Mouse (Mus musculus) intestine, postnatal 0 days (tissue): Measurements from ENCODE around the gene Josd2. TPM values are rescaled to one million over a fixed set of nuclear protein-coding genes. Genes with fewer than 3 reads are reported as not detected.

Experiments used
- ATAC-seq: fragments of 200-750 bp; cut with Nextera tagmentation; 2 replicates; pipeline ENCODE4 v1.8.0; 2017; ENCODE audit warnings: mild to moderate bottlenecking, moderate TSS enrichment, moderate library complexity
- H3K27ac ChIP-seq: fragments of 300-500 bp; sonication (generic); 2 replicates; pipeline ENCODE4 v1.5.1; 2014; ENCODE audit warnings: mild to moderate bottlenecking, low read depth, low read length, moderate library complexity
- H3K27me3 ChIP-seq: fragments of 300-500 bp; sonication (generic); replicated peaks from 2 replicates; pipeline ENCODE4 v1.6.1; 2014; ENCODE audit warnings: low read length, mixed read lengths; ENCODE audit not compliant: control insufficient read depth, insufficient read depth
- H3K36me3 ChIP-seq: fragments of 300-500 bp; sonication (generic); 2 replicates; pipeline ENCODE4 v1.6.1; 2014; ENCODE audit warnings: mild to moderate bottlenecking, moderate library complexity; ENCODE audit not compliant: control insufficient read depth, insufficient read depth
- H3K4me1 ChIP-seq: fragments of 300-500 bp; sonication (generic); replicated peaks from 2 replicates; pipeline ENCODE4 v1.6.1; 2014; ENCODE audit warnings: antibody characterized with exemption, low read length, mixed read lengths; ENCODE audit not compliant: control insufficient read depth, insufficient read depth
- H3K4me2 ChIP-seq: fragments of 300-500 bp; sonication (generic); replicated peaks from 2 replicates; pipeline ENCODE4 v1.6.1; 2014; ENCODE audit warnings: low read depth, mild to moderate bottlenecking, moderate library complexity
- H3K4me3 ChIP-seq: fragments of 300-500 bp; sonication (generic); 2 replicates; pipeline ENCODE4 v1.5.1; 2014; ENCODE audit warnings: low read depth, low read length
- H3K9ac ChIP-seq: fragments of 300-500 bp; sonication (generic); 2 replicates; pipeline ENCODE4 v1.6.1; 2014; ENCODE audit warnings: mild to moderate bottlenecking, low read depth, low read length
- H3K9me3 ChIP-seq: fragments of 300-500 bp; sonication (generic); 2 replicates; pipeline ENCODE4 v1.6.1; 2016; ENCODE audit warnings: mixed run types; ENCODE audit not compliant: control insufficient read depth
- CTCF ChIP-seq: sonication (generic); IDR thresholded peaks from 2 replicates; pipeline ENCODE4 v1.5.1; 2016; ENCODE audit warnings: low read depth, mild to moderate bottlenecking, control low read depth, antibody characterized with exemption, moderate library complexity
- WGBS: fragments of 180-500 bp; shearing (Covaris S2); extraction: QIAGEN DNeasy Blood & Tissue Kit; methylation state at CpG from one replicate; pipeline ENCODE4 v1.1.7; 2014; 5-methylcytosine and 5-hydroxymethylcytosine counted together
- polyA plus RNA-seq: library from polyadenylated mRNA; unstranded; fragments of >200 nt; fragmentation: Nextera tagmentation; extraction: Ambion mirVana; gene quantifications from 2 replicates; pipeline ENCODE4 v1.2.1, GENCODE M21; 2015

Gene Josd2
- polyA plus RNA-seq, 1 experiment from 2014 or later = 28.6 TPM

GRCm38 (mm10) chr7:44432550-44432949, 35.2 kb upstream of the Josd2 start:
- Histone ChIP-seq H3K9ac (no peak overlapping the region), H3K4me1 (no peaks in the 10 kb centered on the region), H3K27me3 (peaks cover 33% of the 10 kb centered on the region), H3K4me2 (no peak overlapping the region), H3K36me3 (no peaks in the 10 kb centered on the region), H3K9me3 (no peaks in the 10 kb centered on the region), H3K4me3 (no peak overlapping the region), H3K27ac (no peak overlapping the region)
- ATAC-seq = no peak
- WGBS = 72% methylated on average over 6 of the region's 6 CpGs
- no peak for TF ChIP-seq CTCF

- H3K4me3 ChIP-seq = no peak overlapping the region
- H3K9ac ChIP-seq = no peak overlapping the region
- no peak overlapping the region for H3K27ac ChIP-seq
- H3K27me3 ChIP-seq = peaks cover 25% of the 10 kb centered on the region
- no peaks in the 10 kb centered on the region for H3K9me3 ChIP-seq
- no peak for ATAC-seq
- H3K4me2 ChIP-seq = no peak overlapping the region
- no peaks in the 10 kb centered on the region for H3K36me3 ChIP-seq
- no peaks in the 10 kb centered on the region for H3K4me1 ChIP-seq
- no peak for TF ChIP-seq CTCF
- under 1% methylated on average over 7 of the region's 7 CpGs for WGBS
Observed at GRCm38 (mm10) chr7:44433371-44433770, 34.4 kb upstream of the Josd2 start.

DNA sequence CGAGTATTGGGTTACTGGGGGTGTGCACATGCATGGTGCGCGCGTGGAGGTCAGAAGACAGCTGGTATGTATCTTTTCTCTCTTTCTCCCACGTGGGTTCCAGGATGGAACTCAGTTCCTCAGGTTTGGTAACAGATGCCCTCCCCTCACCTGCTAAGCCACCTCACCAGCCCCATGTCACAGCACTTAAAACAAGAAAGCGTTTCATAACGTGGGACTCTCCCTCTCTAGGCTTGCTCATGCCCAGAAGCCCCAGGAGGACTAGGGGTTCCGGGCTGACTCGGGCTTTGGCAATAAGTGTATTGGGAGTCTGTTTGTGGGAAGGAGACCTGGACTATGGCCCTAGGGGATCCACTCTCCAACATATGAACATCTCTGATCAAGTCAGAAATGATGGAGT, 33.7 kb upstream of the Josd2 start:
- 69% methylated on average over 9 of the region's 9 CpGs for WGBS
- no peak overlapping the region for H3K9ac ChIP-seq
- H3K27ac ChIP-seq = no peak overlapping the region
- TF ChIP-seq CTCF = no peak
- H3K36me3 ChIP-seq = no peaks in the 10 kb centered on the region
- H3K4me2 ChIP-seq = no peak overlapping the region
- peaks cover 22% of the 10 kb centered on the region for H3K27me3 ChIP-seq
- H3K4me1 ChIP-seq = no peaks in the 10 kb centered on the region
- no peak for ATAC-seq
- no peak overlapping the region for H3K4me3 ChIP-seq
- no peaks in the 10 kb centered on the region for H3K9me3 ChIP-seq

GRCm38 (mm10) chr7:44435796-44436195, 32.0 kb upstream of the Josd2 start:
- 58% methylated on average over 5 of the region's 5 CpGs for WGBS
- Histone ChIP-seq H3K4me3 (no peak overlapping the region), H3K4me2 (no peak overlapping the region), H3K36me3 (no peaks in the 10 kb centered on the region), H3K27ac (no peak overlapping the region), H3K9me3 (no peaks in the 10 kb centered on the region), H3K27me3 (peaks cover 19% of the 10 kb centered on the region), H3K4me1 (no peaks in the 10 kb centered on the region), H3K9ac (no peak overlapping the region)
- no peak for ATAC-seq
- no peak for TF ChIP-seq CTCF

- no peak overlapping the region for H3K27ac ChIP-seq
- no peak overlapping the region for H3K4me2 ChIP-seq
- no peaks in the 10 kb centered on the region for H3K4me1 ChIP-seq
- H3K4me3 ChIP-seq = no peak overlapping the region
- no peak for ATAC-seq
- no peaks in the 10 kb centered on the region for H3K9me3 ChIP-seq
- no peaks in the 10 kb centered on the region for H3K36me3 ChIP-seq
- 10% methylated on average over 1 of the region's 1 CpGs for WGBS
- no peak overlapping the region for H3K9ac ChIP-seq
- peak; percentile 45 for TF ChIP-seq CTCF
- H3K27me3 ChIP-seq = peaks cover 18% of the 10 kb centered on the region
Observed at GRCm38 (mm10) chr7:44436267-44436666, 31.5 kb upstream of the Josd2 start.

- no peak for ATAC-seq
- Histone ChIP-seq H3K36me3 (no peaks in the 10 kb centered on the region), H3K27ac (no peak overlapping the region), H3K27me3 (peaks cover 25% of the 10 kb centered on the region), H3K9me3 (no peaks in the 10 kb centered on the region), H3K4me3 (no peak overlapping the region), H3K4me1 (no peaks in the 10 kb centered on the region), H3K4me2 (no peak overlapping the region), H3K9ac (no peak overlapping the region)
- 72% methylated on average over 1 of the region's 1 CpGs for WGBS
- no peak for TF ChIP-seq CTCF
Observed at GRCm38 (mm10) chr7:44437188-44437587, 30.6 kb upstream of the Josd2 start.

DNA sequence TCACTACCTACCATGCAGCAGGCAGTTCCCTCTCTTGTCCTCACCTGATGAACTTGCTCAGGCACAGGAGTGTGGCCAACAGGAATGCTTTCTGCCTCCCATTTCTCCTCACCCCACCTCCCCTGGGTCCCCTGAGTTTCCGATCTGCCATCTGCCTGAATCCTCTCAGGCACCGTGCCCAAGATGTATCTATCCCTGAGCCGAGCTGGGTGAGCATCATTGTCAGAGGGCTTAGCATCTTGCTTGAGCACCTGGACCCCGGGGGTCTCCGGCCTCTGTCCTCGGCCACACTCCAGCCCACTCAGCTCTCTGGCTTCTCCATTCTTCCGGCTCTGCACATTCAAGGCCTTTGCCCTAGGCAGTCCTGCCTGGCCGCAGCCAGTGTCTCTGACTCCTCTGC, 29.8 kb upstream of the Josd2 start:
- H3K4me2 ChIP-seq = no peak overlapping the region
- H3K9me3 ChIP-seq = no peaks in the 10 kb centered on the region
- H3K27me3 ChIP-seq = peaks cover 32% of the 10 kb centered on the region
- H3K9ac ChIP-seq = no peak overlapping the region
- H3K4me1 ChIP-seq = no peaks in the 10 kb centered on the region
- no peak for ATAC-seq
- no peaks in the 10 kb centered on the region for H3K36me3 ChIP-seq
- 79% methylated on average over 8 of the region's 8 CpGs for WGBS
- TF ChIP-seq CTCF = no peak
- H3K4me3 ChIP-seq = no peak overlapping the region
- H3K27ac ChIP-seq = no peak overlapping the region
